Mouse (Mus musculus) testis, adult 2 months (tissue): ENCODE data around the gene Adipor2.

Source experiments
- CTCF ChIP-seq: fragments of 200-500 bp; IDR thresholded peaks from 2 replicates; pipeline ENCODE4 v1.5.1; 2012; ENCODE audit warnings: low read depth, mild to moderate bottlenecking, inconsistent platforms, low read length, moderate library complexity; ENCODE audit not compliant: control insufficient read depth, insufficient read depth, insufficient replicate concordance
- POLR2A ChIP-seq: fragments of 200-500 bp; IDR thresholded peaks from 2 replicates; pipeline ENCODE4 v1.6.1; 2012; ENCODE audit warnings: low read depth, mild to moderate bottlenecking, inconsistent platforms, low read length, moderate library complexity; ENCODE audit not compliant: control insufficient read depth

DNA sequence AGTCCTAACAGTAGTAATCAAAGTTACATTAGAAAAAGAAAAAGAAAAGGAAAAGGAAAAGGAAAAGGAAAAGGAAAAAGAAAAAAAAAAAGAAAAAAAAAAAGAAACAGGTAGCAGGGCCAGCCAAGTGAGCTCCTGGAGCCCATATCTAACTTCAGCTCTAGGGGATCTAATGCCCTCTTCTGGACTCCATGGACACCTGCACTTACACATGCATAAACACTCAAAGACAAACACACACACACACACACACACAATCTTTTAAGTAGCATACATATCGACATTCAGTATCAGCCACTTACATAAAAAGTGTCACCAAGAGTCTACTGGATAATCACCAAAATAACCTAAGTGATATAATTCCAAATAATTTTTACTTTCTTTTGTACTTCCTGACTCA is 31.8 kb downstream of the Adipor2 start:
- TF ChIP-seq CTCF (no peak), POLR2A (no peak)
